Mouse (Mus musculus): ENCODE results near the gene Psme2b. TPM values are rescaled to one million over a fixed set of nuclear protein-coding genes. Genes with fewer than 3 reads are reported as not detected.
"Not testable (repeated sequence)": the region's sequence is repeated elsewhere in the genome, so short reads cannot be mapped to it uniquely, and the experiment has no call there.

The Psme2b gene
- 0.85 and 2.3 TPM in 2 replicates for polyA plus RNA-seq (2016; fragmentation: Nextera tagmentation; extraction: Ambion mirVana)

- not testable (repeated sequence) for H3K9ac ChIP-seq (replicated peaks); H3K4me3 ChIP-seq (replicated peaks); H3K4me2 ChIP-seq; ATAC-seq (ENCODE audit: insufficient number of reproducible peaks, insufficient read depth, low FRiP score, low TSS enrichment, low read depth); H3K4me1 ChIP-seq (replicated peaks); H3K27me3 ChIP-seq; H3K36me3 ChIP-seq; H3K9me3 ChIP-seq; H3K27ac ChIP-seq
- 94% methylated on average over 6 of the region's 6 CpGs for WGBS
Observed at GRCm38 (mm10) chr11:48946090-48946489, at the start of gene Psme2b. Gene Psme2b, minus strand, starts transcription at chr11:48946190.

GRCm38 (mm10) chr11:48994018-48994417 lies 48.0 kb upstream of the Psme2b start, which contains the start of gene Tgtp1:
Gene Tgtp1, minus strand, starts transcription at chr11:48994172.
- WGBS: 60% methylated on average over 2 of the region's 2 CpGs
- H3K4me3 ChIP-seq (replicated peaks); ATAC-seq (ENCODE audit: insufficient number of reproducible peaks, insufficient read depth, low FRiP score, low TSS enrichment, low read depth); H3K4me1 ChIP-seq (replicated peaks); H3K9me3 ChIP-seq; H3K9ac ChIP-seq (replicated peaks); H3K27me3 ChIP-seq; H3K4me2 ChIP-seq; H3K36me3 ChIP-seq; H3K27ac ChIP-seq: not testable (repeated sequence)

- not testable (repeated sequence) for ATAC-seq (ENCODE audit: insufficient number of reproducible peaks, insufficient read depth, low FRiP score, low TSS enrichment, low read depth); H3K4me3 ChIP-seq (replicated peaks)
- 25% methylated on average over 10 of the region's 10 CpGs for WGBS
Observed at GRCm38 (mm10) chr11:48993296-48993695, 47.3 kb upstream of the Psme2b start.

GRCm38 (mm10) chr11:48991740-48992520 lies 45.9 kb upstream of the Psme2b start, which contains the start of gene Gm12185:
Gene Gm12185, minus strand, starts transcription at chr11:48992226.
- not testable (repeated sequence) for H3K27me3 ChIP-seq; ATAC-seq (ENCODE audit: insufficient number of reproducible peaks, insufficient read depth, low FRiP score, low TSS enrichment, low read depth); H3K4me3 ChIP-seq (replicated peaks); H3K27ac ChIP-seq; H3K4me2 ChIP-seq; H3K9ac ChIP-seq (replicated peaks); H3K4me1 ChIP-seq (replicated peaks); H3K36me3 ChIP-seq; H3K9me3 ChIP-seq
- WGBS: 61% methylated on average over 4 of the region's 4 CpGs

More at GRCm38 (mm10) chr11:48993296-48993695, 47.3 kb upstream of the Psme2b start:
- H3K4me1 ChIP-seq (replicated peaks); H3K36me3 ChIP-seq; H3K9ac ChIP-seq (replicated peaks); H3K4me2 ChIP-seq; H3K27me3 ChIP-seq; H3K9me3 ChIP-seq; H3K27ac ChIP-seq: not testable (repeated sequence)

DNA sequence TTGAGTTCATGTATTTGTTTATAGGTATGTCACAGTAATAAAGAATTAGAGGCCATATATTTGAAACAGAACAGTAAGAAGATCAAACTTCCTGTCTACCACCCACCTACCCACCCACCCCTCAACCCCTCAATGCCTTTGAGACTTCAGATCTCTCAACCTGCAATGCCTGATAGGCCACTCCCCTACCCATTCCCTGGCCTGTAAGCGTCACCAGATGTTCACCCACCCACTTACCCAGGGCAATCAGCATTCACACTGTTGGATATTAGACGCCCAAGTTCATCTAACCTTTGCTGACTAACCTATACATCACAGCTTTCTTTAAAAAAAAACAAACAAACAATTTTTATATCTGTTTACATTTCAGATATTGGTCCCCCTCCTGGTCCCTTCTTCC lies 44.0 kb upstream of the Psme2b start:
- not testable (repeated sequence) for H3K9ac ChIP-seq (replicated peaks); H3K4me3 ChIP-seq (replicated peaks); H3K9me3 ChIP-seq; H3K36me3 ChIP-seq; H3K27me3 ChIP-seq; H3K27ac ChIP-seq; H3K4me2 ChIP-seq; H3K4me1 ChIP-seq (replicated peaks); ATAC-seq (ENCODE audit: insufficient number of reproducible peaks, insufficient read depth, low FRiP score, low TSS enrichment, low read depth)
- WGBS: 61% methylated on average over 2 of the region's 2 CpGs

DNA sequence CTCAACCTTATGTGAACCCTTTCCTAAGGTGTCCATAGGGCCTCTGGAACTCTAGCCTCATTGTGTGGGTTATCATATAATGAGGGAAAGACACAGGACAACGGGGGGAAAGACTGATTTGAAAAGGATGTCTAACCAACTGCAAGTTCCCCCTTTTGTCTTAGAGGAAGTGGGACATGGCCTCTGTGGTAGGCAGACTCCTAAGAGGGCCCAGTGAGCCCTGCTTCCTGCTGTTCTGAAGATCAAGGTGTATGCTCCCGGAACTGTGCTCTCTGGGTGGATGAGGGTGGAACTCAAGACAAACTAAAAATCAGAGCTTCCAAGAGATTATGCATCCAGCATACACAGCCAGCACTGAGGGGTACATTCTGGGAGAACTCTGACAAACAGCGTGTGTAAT lies 42.2 kb upstream of the Psme2b start:
- H3K4me2 ChIP-seq; ATAC-seq (ENCODE audit: insufficient number of reproducible peaks, insufficient read depth, low FRiP score, low TSS enrichment, low read depth): not testable (repeated sequence)

DNA sequence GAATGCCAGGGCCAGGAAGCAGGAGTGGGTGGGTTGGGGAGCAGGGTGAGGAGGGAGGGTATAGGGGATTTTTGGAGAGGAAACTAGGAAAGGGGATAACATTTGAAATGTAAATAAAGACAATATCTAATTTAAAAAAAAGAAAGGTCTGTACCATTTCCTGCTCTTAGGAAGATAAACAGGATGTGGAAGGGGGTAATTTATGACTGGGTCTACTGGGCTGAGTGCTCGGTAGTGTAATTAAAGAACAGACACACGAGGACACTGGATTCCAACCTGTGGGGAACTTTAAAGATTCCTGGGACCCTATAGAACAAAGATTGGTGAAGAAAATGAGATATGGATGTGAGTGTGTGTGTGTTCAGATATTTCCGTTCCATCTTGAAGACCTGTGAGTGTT lies 36.9 kb upstream of the Psme2b start:
- not testable (repeated sequence) for H3K27me3 ChIP-seq; H3K4me1 ChIP-seq (replicated peaks); H3K36me3 ChIP-seq; H3K9ac ChIP-seq (replicated peaks); H3K4me2 ChIP-seq; H3K9me3 ChIP-seq; H3K27ac ChIP-seq; ATAC-seq (ENCODE audit: insufficient number of reproducible peaks, insufficient read depth, low FRiP score, low TSS enrichment, low read depth); H3K4me3 ChIP-seq (replicated peaks)
- no CpG with 5 or more reads among the region's 3 CpGs for WGBS

More for the DNA sequence above, 42.2 kb upstream of the Psme2b start:
- not testable (repeated sequence) for H3K36me3 ChIP-seq; H3K4me3 ChIP-seq (replicated peaks); H3K27ac ChIP-seq; H3K27me3 ChIP-seq; H3K9ac ChIP-seq (replicated peaks); H3K9me3 ChIP-seq; H3K4me1 ChIP-seq (replicated peaks)
- 86% methylated on average over 2 of the region's 3 CpGs for WGBS

- no CpG with 5 or more reads among the region's 5 CpGs for WGBS
- not testable (repeated sequence) for ATAC-seq (ENCODE audit: insufficient number of reproducible peaks, insufficient read depth, low FRiP score, low TSS enrichment, low read depth)
Observed at GRCm38 (mm10) chr11:48980052-48980451, 34.1 kb upstream of the Psme2b start.

GRCm38 (mm10) chr11:48979251-48979650 lies 33.3 kb upstream of the Psme2b start, which contains the start of gene 9930111J21Rik1:
Gene 9930111J21Rik1, minus strand, starts transcription at chr11:48979398.
- not testable (repeated sequence) for H3K4me1 ChIP-seq (replicated peaks); H3K4me3 ChIP-seq (replicated peaks); H3K9ac ChIP-seq (replicated peaks); H3K4me2 ChIP-seq; ATAC-seq (ENCODE audit: insufficient number of reproducible peaks, insufficient read depth, low FRiP score, low TSS enrichment, low read depth); H3K27ac ChIP-seq; H3K9me3 ChIP-seq; H3K36me3 ChIP-seq; H3K27me3 ChIP-seq
- no CpG with 5 or more reads among the region's 3 CpGs for WGBS

More at GRCm38 (mm10) chr11:48980052-48980451, 34.1 kb upstream of the Psme2b start:
- not testable (repeated sequence) for H3K9ac ChIP-seq (replicated peaks); H3K27ac ChIP-seq; H3K9me3 ChIP-seq; H3K4me1 ChIP-seq (replicated peaks); H3K36me3 ChIP-seq; H3K4me2 ChIP-seq; H3K27me3 ChIP-seq; H3K4me3 ChIP-seq (replicated peaks)

GRCm38 (mm10) chr11:48978240-48978939 lies 32.4 kb upstream of the Psme2b start, which contains the start of gene Olfr56:
Gene Olfr56, plus strand, starts transcription at chr11:48978889.
- not testable (repeated sequence) for H3K9me3 ChIP-seq; H3K9ac ChIP-seq (replicated peaks); H3K27me3 ChIP-seq; H3K4me1 ChIP-seq (replicated peaks); H3K27ac ChIP-seq; ATAC-seq (ENCODE audit: insufficient number of reproducible peaks, insufficient read depth, low FRiP score, low TSS enrichment, low read depth); H3K4me3 ChIP-seq (replicated peaks); H3K36me3 ChIP-seq; H3K4me2 ChIP-seq
- no CpG with 5 or more reads among the region's 1 CpGs for WGBS

DNA sequence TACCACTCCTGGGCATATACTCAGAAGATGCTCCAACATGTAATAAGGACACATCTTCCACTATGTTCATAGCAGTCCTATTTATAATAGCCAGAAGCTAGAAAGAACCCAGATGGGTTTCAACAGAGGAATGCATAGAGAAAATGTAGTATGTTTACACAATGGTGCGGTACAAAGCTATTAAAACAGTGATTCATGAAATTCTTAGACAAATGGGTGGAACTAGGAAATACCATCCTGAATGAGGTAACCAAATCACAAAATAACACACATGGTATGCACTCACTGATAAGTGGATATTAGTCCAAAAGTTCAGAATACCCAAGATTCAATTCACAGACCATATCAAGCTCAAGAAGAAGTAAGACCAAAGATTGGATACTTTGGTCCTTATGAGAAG lies 28.7 kb upstream of the Psme2b start:
- not testable (repeated sequence) for H3K4me2 ChIP-seq; H3K4me1 ChIP-seq (replicated peaks); H3K4me3 ChIP-seq (replicated peaks); ATAC-seq (ENCODE audit: insufficient number of reproducible peaks, insufficient read depth, low FRiP score, low TSS enrichment, low read depth); H3K36me3 ChIP-seq; H3K9ac ChIP-seq (replicated peaks); H3K27ac ChIP-seq; H3K9me3 ChIP-seq; H3K27me3 ChIP-seq
- no CpG with 5 or more reads among the region's 1 CpGs for WGBS
